Mouse (Mus musculus) central nervous system, embryonic 14 days (tissue): Measurements from ENCODE around the gene Lbhd2. TPM values are rescaled to one million over a fixed set of nuclear protein-coding genes. Genes with fewer than 3 reads are reported as not detected.

Experiments used
- polyA plus RNA-seq: library from polyadenylated mRNA; depleted of rRNA; stranded (reverse); fragments of >200 nt; gene quantifications from 2 replicates; pipeline ENCODE4 v1.2.3, GENCODE M21; 2012; rRNA removed

The Lbhd2 gene
- 0.34 and 2.2 TPM in 2 replicates for polyA plus RNA-seq

DNA sequence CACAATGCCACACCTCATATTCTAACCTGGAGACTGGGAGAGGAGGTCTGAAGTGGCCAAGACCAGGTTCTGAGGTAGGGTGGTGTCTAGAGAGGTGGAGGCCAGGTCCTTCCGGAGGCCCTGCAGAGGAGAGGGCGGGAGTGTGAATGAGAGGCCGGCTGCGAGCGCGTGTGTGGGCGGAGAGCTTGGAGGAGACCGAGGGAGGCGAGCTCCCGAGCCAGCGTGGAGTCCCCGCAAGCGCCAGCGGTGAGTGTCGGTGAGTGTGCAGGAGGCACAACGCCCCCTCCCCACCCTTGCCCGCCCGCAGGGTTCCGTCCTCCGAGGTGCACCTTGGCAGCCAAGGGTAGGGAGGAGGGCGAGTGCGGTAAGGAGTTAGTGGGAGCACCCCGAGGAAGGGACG lies at the start of gene Lbhd2:
Gene Lbhd2, plus strand, starts transcription at position 188 of the 400 bp plus-strand sequence.

DNA sequence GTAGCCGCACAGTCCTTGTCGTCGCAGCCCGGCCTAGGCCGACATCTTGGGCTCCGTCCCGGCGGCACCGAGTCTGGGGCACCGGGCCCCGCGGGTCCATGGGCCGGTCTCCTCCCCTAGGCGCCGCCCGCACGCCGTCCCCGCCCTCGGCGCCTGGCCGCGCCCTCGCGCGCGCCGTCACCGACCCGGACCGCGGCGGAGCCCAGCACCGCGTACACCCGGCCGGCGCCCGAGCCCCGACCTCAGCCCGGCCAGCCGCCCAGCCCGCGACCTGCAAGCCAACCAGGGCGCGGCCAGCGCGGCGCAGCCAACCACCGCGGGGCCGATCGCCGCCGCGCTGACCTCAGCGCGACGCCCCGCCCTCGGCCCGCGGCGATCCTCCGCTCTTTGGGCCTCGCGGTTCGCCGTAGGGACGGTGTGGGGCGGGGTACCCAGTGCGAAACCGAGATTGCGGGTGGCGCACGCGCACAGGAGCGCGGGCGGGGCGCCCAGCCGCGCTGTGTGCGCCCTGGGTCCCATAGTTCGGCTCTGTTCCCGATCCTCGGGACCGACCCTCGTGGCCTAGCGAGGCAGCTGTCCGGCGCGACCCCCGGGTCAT lies 29.1 kb upstream of the Lbhd2 start, which contains the start of gene Cdc42bpb:
Gene Cdc42bpb, minus strand, starts transcription at position 343 of the 598 bp plus-strand sequence.

DNA sequence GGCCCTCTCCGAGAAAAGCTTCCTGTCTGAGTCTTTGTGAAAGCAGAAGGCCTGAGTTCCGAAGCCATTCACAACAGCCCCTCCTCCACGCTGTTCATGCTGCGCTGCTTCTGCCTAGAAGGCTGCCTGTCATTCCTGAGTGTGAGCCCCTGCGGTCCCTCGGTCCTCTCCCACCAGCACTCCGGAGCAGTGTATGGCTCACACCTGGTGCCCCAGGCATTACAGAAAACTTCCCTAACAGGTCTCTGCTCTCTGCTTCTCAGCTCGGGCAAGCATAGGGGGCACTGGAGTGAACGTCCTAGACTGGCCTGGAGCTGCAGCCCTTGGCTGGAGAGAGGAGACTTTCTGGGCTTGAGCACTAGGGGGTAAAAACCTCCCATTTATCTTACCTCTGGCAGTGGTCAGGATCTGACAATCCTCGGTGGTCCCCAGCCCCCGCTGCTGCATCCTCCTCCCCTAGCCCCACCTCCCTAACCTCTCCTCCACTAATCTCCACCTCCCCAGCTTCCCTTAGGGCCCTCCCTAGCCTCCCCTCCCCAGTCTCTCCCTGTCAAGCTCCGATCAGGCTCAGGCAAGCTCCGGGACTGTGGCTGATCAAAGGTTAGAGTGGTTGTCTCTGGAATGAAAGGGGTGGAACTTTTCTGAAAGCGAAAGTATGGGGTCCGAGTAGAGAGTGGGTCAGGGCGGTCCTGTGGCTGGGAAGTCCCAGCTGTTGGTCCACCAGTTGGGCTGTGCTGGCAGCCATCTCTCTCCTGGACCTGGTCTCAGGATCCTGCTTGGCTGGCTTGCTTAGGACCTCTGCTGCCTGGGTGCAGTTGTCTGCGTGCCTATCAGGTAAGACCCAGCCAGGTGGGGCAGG lies 10.5 kb downstream of the Lbhd2 start, which contains the start of gene Exoc3l4:
Gene Exoc3l4, plus strand, starts transcription at position 97 of the 859 bp plus-strand sequence.

DNA sequence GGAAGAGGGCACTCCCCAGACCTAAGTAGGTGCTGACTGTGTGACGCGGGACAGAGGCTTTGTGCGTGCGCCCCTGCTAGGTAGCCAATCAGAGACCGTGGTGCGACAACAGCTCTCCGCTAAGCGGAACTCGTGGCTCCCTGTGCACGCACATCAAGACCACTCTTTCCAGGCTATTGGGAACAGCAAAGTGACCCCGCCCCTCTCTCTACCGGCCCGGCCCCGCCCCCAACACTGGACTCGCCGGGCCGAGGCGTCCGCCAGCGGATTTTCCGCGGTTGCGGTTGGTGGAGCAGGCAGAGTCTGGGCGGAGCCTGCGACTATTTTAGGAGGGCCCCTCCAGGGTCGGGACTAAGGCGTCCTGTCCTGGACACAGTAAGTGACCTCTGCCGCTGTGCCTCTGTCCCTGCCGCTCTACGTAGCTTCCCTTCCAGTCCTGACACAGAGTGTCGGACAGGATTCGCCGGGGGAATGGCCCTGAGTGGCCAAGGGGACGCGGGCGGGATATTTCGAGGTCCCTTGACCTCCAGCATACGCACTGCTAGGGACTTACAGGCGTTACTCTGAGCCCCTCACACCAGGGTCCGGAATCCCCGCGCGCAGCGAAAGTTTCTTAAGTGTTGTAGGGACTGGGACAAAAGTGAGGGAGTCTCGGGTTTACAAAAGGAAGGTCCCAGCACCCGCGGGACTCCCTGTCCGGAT lies 35.9 kb downstream of the Lbhd2 start, which contains the start of gene Tnfaip2:
Gene Tnfaip2, plus strand, starts transcription at position 161 of the 702 bp plus-strand sequence.

Other genes starting within 250 kb of the Lbhd2 start
- 29.4 and 30.1 TPM in 2 replicates for gene Traf3, start 240.4 kb upstream of the Lbhd2 start, polyA plus RNA-seq
- 0.09 and 0.22 TPM in 2 replicates for gene 4930595D18Rik, start 222.3 kb upstream of the Lbhd2 start, polyA plus RNA-seq
- gene Amn, start 135.7 kb upstream of the Lbhd2 start, polyA plus RNA-seq: 4.7 and 5.3 TPM in 2 replicates
- 174 and 181 TPM in 2 replicates for gene Cdc42bpb, start 29.1 kb upstream of the Lbhd2 start, polyA plus RNA-seq
- gene Exoc3l4, start 10.2 kb downstream of the Lbhd2 start, polyA plus RNA-seq: 3.6 and 5.1 TPM in 2 replicates
- gene Tnfaip2, start 35.7 kb downstream of the Lbhd2 start, polyA plus RNA-seq: 1.0 and 3.3 TPM in 2 replicates
- 1.7 and 5.6 TPM in 2 replicates for gene Gm266, start 79.0 kb downstream of the Lbhd2 start, polyA plus RNA-seq
- 146 and 153 TPM in 2 replicates for gene Eif5, start 131.2 kb downstream of the Lbhd2 start, polyA plus RNA-seq
- gene Mark3, start 167.7 kb downstream of the Lbhd2 start, polyA plus RNA-seq: 98.0 and 106 TPM in 2 replicates